Mouse (Mus musculus): ENCODE data around the gene Dpf1. TPM values are rescaled to one million over a fixed set of nuclear protein-coding genes. Genes with fewer than 3 reads are reported as not detected.

Dpf1 gene
- total RNA-seq, 2 experiments from 2014 or later: 0.45 to 2.1 TPM

Other genes starting within 250 kb of the Dpf1 start
- gene Ryr1, start 178.8 kb upstream of the Dpf1 start, total RNA-seq (2021): under 1 TPM in 1 of 2 experiments, not detected in 1; 0.07 TPM
- 1 to 10 TPM; 1.1 to 2.1 TPM for gene Rasgrp4, start 169.1 kb upstream of the Dpf1 start, total RNA-seq (2021)
- 10 to 100 TPM; 13.7 to 15.4 TPM for gene Fam98c, start 147.7 kb upstream of the Dpf1 start, total RNA-seq (2021)
- under 1 TPM; 0.55 to 0.57 TPM for gene Ggn, start 133.7 kb upstream of the Dpf1 start, total RNA-seq (2021)
- gene Spred3, start 133.5 kb upstream of the Dpf1 start, total RNA-seq (2021): 1 to 10 TPM; 1.9 to 2.2 TPM
- 100 to 1,000 TPM; 173 to 179 TPM for gene Psmd8, start 123.2 kb upstream of the Dpf1 start, total RNA-seq (2021)
- gene Catsperg1, start 89.9 kb upstream of the Dpf1 start, total RNA-seq (2021): under 1 TPM; 0.45 to 0.67 TPM
- 1 to 10 TPM; 4.2 to 5.8 TPM for gene Kcnk6, start 71.4 kb upstream of the Dpf1 start, total RNA-seq (2021)
- gene Yif1b, start 65.6 kb upstream of the Dpf1 start, total RNA-seq (2021): 10 to 100 TPM; 72.9 to 75.1 TPM
- gene 2200002D01Rik, start 55.5 kb upstream of the Dpf1 start, total RNA-seq (2021): 1 to 10 TPM; 2.6 to 3.5 TPM
- 10 to 100 TPM; 53.3 to 62.7 TPM for gene Spint2, start 22.0 kb upstream of the Dpf1 start, total RNA-seq (2021)
- 10 to 100 TPM; 21.2 to 27.8 TPM for gene Ppp1r14a, start 14.6 kb upstream of the Dpf1 start, total RNA-seq (2021)
- 10 to 100 TPM; 17.8 to 20.2 TPM for gene Sipa1l3, start 214.7 kb downstream of the Dpf1 start, total RNA-seq (2021)

Data from heart, postnatal 10 days (tissue).